11 mouse cellular contexts compared by ENCODE assay signal in the genomic region with DNA sequence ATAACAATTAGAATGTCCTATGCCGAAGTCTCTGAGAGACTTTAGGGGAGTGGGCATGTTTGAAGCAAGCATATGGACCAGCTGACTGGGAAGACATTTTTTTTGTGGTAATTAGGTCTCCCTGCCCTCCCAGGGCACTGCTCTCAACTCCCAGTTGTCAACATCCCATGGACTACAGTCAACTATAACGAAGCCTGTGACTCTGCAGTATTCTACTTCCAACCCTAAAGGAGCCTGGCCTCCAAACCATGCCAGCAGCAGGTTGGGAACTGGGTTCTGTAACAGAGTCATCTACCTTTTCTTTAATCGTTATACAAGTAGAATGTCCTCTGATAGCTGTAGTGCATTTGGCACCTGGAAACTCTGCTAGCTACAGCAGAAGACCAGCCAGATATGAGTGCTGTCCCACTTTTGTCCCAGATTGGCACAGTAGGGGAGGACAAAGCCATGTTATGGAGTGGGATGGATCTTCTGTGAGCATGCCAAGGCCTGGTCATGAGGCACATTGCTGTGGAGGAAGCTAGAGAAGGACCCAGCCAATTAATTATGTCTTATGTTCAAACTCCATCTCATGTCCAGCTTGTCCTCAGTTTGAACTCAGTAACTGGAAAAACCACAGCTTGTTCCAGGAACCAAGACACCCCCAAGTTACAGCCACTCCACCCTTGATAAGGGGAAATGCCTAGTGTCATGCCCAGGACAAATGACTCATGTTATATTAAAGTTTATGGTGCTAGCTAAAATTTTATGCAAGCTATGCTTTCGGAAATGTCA.
DNase-seq lines count a peak whose midpoint lies in the region; ATAC-seq and TF ChIP-seq lines count a peak whose summit lies in the region.
"Had no signal": no experiment of that assay in that cellular context is flagged by ENCODE, and none has a peak within 500 bp of the region (broad histone marks: within the 10 kb centered on the region; RNA-seq: fewer than 3 reads in every experiment).

No protein-coding gene starts in this region.

- TF ChIP-seq CTCF in intestine, postnatal 0 days (IDR thresholded peaks at IDR 0.05; ENCODE audit: low read depth): no peak

- H3K36me3 ChIP-seq in intestine, postnatal 0 days (ENCODE audit: control insufficient read depth, insufficient read depth): no peaks in the 10 kb centered on the region
- no peaks in the 10 kb centered on the region for H3K36me3 ChIP-seq in intestine, embryonic 16.5 days (ENCODE audit: control insufficient read depth, insufficient read depth, low read length)
- no peaks in the 10 kb centered on the region for H3K36me3 ChIP-seq in hindbrain, embryonic 14.5 days (replicated peaks; ENCODE audit: control insufficient read depth, insufficient read depth)
- H3K36me3 ChIP-seq: embryonic facial prominence, embryonic 12.5 days had no signal

- no peak overlapping the region for H3K27ac ChIP-seq in intestine, postnatal 0 days (ENCODE audit: low read depth, low read length)
- no peak overlapping the region for H3K27ac ChIP-seq in intestine, embryonic 16.5 days (ENCODE audit: low read length)
- H3K27ac ChIP-seq in hindbrain, embryonic 14.5 days: no peak overlapping the region
- H3K27ac ChIP-seq: embryonic facial prominence, embryonic 12.5 days had no signal

- no peaks in the 10 kb centered on the region for H3K4me1 ChIP-seq in intestine, postnatal 0 days (replicated peaks; ENCODE audit: control insufficient read depth, insufficient read depth, low read length)
- H3K4me1 ChIP-seq in intestine, embryonic 16.5 days (ENCODE audit: control insufficient read depth, insufficient read depth, low read length): no peaks in the 10 kb centered on the region
- H3K4me1 ChIP-seq in hindbrain, embryonic 14.5 days (replicated peaks; ENCODE audit: control insufficient read depth, insufficient read depth, low read length): no peaks in the 10 kb centered on the region
- H3K4me1 ChIP-seq: embryonic facial prominence, embryonic 12.5 days had no signal

- no peaks in the 10 kb centered on the region for H3K9me3 ChIP-seq in intestine, postnatal 0 days (ENCODE audit: control insufficient read depth)
- no peaks in the 10 kb centered on the region for H3K9me3 ChIP-seq in intestine, embryonic 16.5 days (ENCODE audit: control insufficient read depth, low read length)
- no peaks in the 10 kb centered on the region for H3K9me3 ChIP-seq in hindbrain, embryonic 14.5 days (ENCODE audit: control insufficient read depth, low read length)
- H3K9me3 ChIP-seq: embryonic facial prominence, embryonic 12.5 days had no signal

- no peak overlapping the region for H3K4me2 ChIP-seq in intestine, postnatal 0 days (replicated peaks; ENCODE audit: low read depth)
- no peak overlapping the region for H3K4me2 ChIP-seq in intestine, embryonic 16.5 days (ENCODE audit: low read depth, low read length)
- H3K4me2 ChIP-seq in hindbrain, embryonic 14.5 days (replicated peaks): no peak overlapping the region
- H3K4me2 ChIP-seq: embryonic facial prominence, embryonic 12.5 days had no signal

- 80% methylated on average over 4 of the region's 4 CpGs for WGBS in intestine, postnatal 0 days
- 84% methylated on average over 4 of the region's 4 CpGs for WGBS in intestine, embryonic 16.5 days
- WGBS in hindbrain, embryonic 14.5 days: 91% methylated on average over 4 of the region's 4 CpGs

- no peak overlapping the region for H3K9ac ChIP-seq in intestine, postnatal 0 days (ENCODE audit: low read depth, low read length)
- no peak overlapping the region for H3K9ac ChIP-seq in intestine, embryonic 16.5 days (ENCODE audit: low read depth, low read length)
- no peak overlapping the region for H3K9ac ChIP-seq in hindbrain, embryonic 14.5 days
- H3K9ac ChIP-seq: embryonic facial prominence, embryonic 12.5 days had no signal

- peak; percentile 57; the same call in 1 of the 2 replicates for ATAC-seq in intestine, postnatal 0 days
- no peak for ATAC-seq in intestine, embryonic 16.5 days
- ATAC-seq in hindbrain, embryonic 14.5 days (ENCODE audit: low FRiP score): no peak

- peak; percentile 11 to 15 for DNase-seq in adrenal gland, postnatal 36 days
- peak; percentile 71 for DNase-seq in cerebellum, adult 9-11 months
- DNase-seq in lung, postnatal 25 days (ENCODE audit: low spot score): peak; percentile 39
- DNase-seq in hindbrain, embryonic 14.5 days (ENCODE audit: low spot score): no peak
- DNase-seq in right cerebral cortex, adult 2 months (ENCODE audit: low spot score in 2 of 2): no peak
- DNase-seq in gastrocnemius, postnatal 10 days: no peak
- DNase-seq: right cerebral cortex, postnatal 14 days; thymus, postnatal 25 days had no signal

- no peaks in the 10 kb centered on the region for H3K27me3 ChIP-seq in intestine, postnatal 0 days (replicated peaks; ENCODE audit: control insufficient read depth, insufficient read depth, low read length)
- no peaks in the 10 kb centered on the region for H3K27me3 ChIP-seq in intestine, embryonic 16.5 days (replicated peaks; ENCODE audit: control insufficient read depth, insufficient read depth, low read length)
- no peaks in the 10 kb centered on the region for H3K27me3 ChIP-seq in hindbrain, embryonic 14.5 days (ENCODE audit: control insufficient read depth, insufficient read depth, low read length)
- H3K27me3 ChIP-seq: embryonic facial prominence, embryonic 12.5 days had no signal

- no peak overlapping the region for H3K4me3 ChIP-seq in intestine, postnatal 0 days (ENCODE audit: low read depth, low read length)
- no peak overlapping the region for H3K4me3 ChIP-seq in intestine, embryonic 16.5 days (ENCODE audit: low read length)
- H3K4me3 ChIP-seq in hindbrain, embryonic 14.5 days (replicated peaks; ENCODE audit: low read length): no peak overlapping the region
- H3K4me3 ChIP-seq: embryonic facial prominence, embryonic 12.5 days had no signal

Comparison
In these comparisons a context has a peak if more than half of its experiments do, and no peak if none do; other contexts are left out.
1. DNase-seq: peak in adrenal gland, postnatal 36 days (2 of 2), cerebellum, adult 9-11 months (single experiment) and lung, postnatal 25 days (single experiment); none in hindbrain, embryonic 14.5 days (single experiment), right cerebral cortex, adult 2 months (0 of 2) and gastrocnemius, postnatal 10 days (single experiment).